Mouse (Mus musculus): ENCODE results near the gene Syne4. TPM values are rescaled to one million over a fixed set of nuclear protein-coding genes. Genes with fewer than 3 reads are reported as not detected.

The Syne4 gene
- total and polyA plus RNA-seq, 3 experiments, result 2.1 to 4.0 (median 2.6) TPM

DNA sequence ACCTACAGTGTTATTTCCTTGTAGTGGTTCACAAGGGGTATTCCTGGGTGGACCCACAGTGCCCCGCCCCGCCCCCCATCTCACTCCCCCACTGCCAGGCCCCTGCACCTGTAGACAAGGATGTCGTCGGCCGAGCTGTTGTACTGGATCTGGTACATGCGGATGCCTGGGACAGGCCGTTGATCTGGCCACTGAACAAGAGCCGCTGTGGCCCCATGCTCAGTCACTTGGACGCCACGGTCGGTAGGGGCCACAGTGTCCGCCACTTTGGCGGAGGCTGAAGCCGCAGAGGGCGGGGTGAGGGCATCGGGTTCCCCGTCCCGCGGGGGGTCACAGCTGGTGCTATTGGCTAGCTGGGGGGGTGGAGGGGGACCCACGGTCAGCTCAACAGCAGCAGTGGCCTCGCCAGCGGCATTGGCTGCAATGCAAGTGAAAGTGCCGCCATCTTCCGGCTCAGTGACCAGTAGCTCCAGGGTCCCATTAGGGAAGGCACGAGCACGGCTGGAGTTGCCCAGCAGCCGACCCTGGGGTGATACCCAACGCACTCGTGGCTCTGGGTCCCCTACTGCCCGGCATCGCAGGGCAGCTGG, 44.8 kb downstream of the Syne4 start:
- no peak for ATAC-seq (ENCODE audit: extremely low read depth, insufficient number of reproducible peaks, low FRiP score, poor library complexity, severe bottlenecking)
- no peak for DNase-seq (ENCODE audit: low spot score)
- TF ChIP-seq TAL1 (conservative IDR thresholded peaks at IDR 0.05; ENCODE audit: low read depth, low read length) (no peak), CTCF (IDR thresholded peaks at IDR 0.05; ENCODE audit: low read depth, low read length) (no peak), POLR2AphosphoS5 (IDR thresholded peaks at IDR 0.05; ENCODE audit: insufficient replicate concordance, low read depth, low read length) (no peak), GATA2 (IDR thresholded peaks at IDR 0.05; ENCODE audit: borderline replicate concordance, low read depth, low read length) (no peak), GATA1 (IDR thresholded peaks at IDR 0.05; ENCODE audit: borderline replicate concordance, low read length) (no peak)
- Histone ChIP-seq H3K4me3 (ENCODE audit: low read depth, low read length) (no peak overlapping the region), H3K27me3 (ENCODE audit: insufficient read depth, low read length) (peaks cover 20% of the 10 kb centered on the region), H3K9me3 (replicated peaks) (no peaks in the 10 kb centered on the region), H3K4me1 (ENCODE audit: insufficient read depth, low read depth, low read length) (no peaks in the 10 kb centered on the region), H3K36me3 (replicated peaks) (no peaks in the 10 kb centered on the region)

- ATAC-seq (ENCODE audit: extremely low read depth, insufficient number of reproducible peaks, low FRiP score, poor library complexity, severe bottlenecking), result no peak
- no peaks in the 10 kb centered on the region for H3K4me1 ChIP-seq (ENCODE audit: insufficient read depth, low read depth, low read length)
- H3K9me3 ChIP-seq (replicated peaks), result no peaks in the 10 kb centered on the region
- H3K36me3 ChIP-seq (replicated peaks), result no peaks in the 10 kb centered on the region
- H3K4me3 ChIP-seq (ENCODE audit: low read depth, low read length), result no peak overlapping the region
- TF ChIP-seq POLR2AphosphoS5 (IDR thresholded peaks at IDR 0.05; ENCODE audit: insufficient replicate concordance, low read depth, low read length) (no peak), GATA1 (IDR thresholded peaks at IDR 0.05; ENCODE audit: borderline replicate concordance, low read length) (no peak), GATA2 (IDR thresholded peaks at IDR 0.05; ENCODE audit: borderline replicate concordance, low read depth, low read length) (no peak)
- H3K27me3 ChIP-seq (ENCODE audit: insufficient read depth, low read length), result peaks cover 24% of the 10 kb centered on the region
- no peak for DNase-seq (ENCODE audit: low spot score)
Measured at GRCm38 (mm10) chr7:30360028-30360427, 45.4 kb downstream of the Syne4 start.

DNA sequence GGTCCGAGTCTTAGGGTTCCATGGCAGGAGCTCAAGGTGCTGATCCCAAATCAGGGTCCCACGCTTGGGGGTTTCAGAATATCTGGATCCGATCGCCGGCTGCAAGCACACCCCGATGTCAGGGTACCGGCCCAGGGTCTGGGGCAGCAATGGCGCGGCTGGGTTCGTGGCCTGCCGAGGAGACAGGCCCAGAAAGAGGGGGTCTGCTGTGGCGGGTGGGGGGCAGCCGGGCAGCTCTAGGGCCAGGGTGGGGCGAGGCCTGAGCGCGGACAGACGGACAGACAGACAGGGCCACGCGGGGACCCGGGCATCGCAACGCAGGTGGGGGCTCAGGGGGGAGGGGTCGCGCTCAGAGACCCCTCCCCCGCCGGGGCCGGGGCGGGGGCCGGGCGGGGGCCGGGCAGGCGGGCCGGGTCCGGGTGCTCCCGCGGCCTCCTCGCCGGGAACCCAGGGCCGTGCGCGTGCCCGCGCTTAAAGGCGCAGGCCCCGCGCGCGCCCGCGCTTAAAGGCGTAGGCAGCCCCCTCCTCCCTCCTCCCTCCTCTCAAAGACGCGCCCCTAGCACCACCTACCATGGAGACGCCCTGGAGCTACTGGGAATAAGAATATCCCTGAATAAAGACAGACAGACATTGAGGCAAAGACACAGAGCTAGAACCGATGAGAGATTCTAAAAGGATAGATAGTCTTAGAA, 48.2 kb downstream of the Syne4 start, which contains the start of gene Lrfn3:
TSS of gene Lrfn3 (minus strand) at position 121 of the 692 bp plus-strand sequence.
- peaks cover 24% of the 10 kb centered on the region for H3K27me3 ChIP-seq (ENCODE audit: insufficient read depth, low read length)
- no peaks in the 10 kb centered on the region for H3K9me3 ChIP-seq (replicated peaks)
- H3K36me3 ChIP-seq (replicated peaks), result no peaks in the 10 kb centered on the region
- ATAC-seq (ENCODE audit: extremely low read depth, insufficient number of reproducible peaks, low FRiP score, poor library complexity, severe bottlenecking) (no peak), DNase-seq (ENCODE audit: low spot score) (no peak)
- TF ChIP-seq CTCF (IDR thresholded peaks at IDR 0.05; ENCODE audit: low read depth, low read length) (no peak), TAL1 (conservative IDR thresholded peaks at IDR 0.05; ENCODE audit: low read depth, low read length) (no peak), POLR2AphosphoS5 (IDR thresholded peaks at IDR 0.05; ENCODE audit: insufficient replicate concordance, low read depth, low read length) (no peak), GATA1 (IDR thresholded peaks at IDR 0.05; ENCODE audit: borderline replicate concordance, low read length) (no peak), GATA2 (IDR thresholded peaks at IDR 0.05; ENCODE audit: borderline replicate concordance, low read depth, low read length) (no peak)
- no peaks in the 10 kb centered on the region for H3K4me1 ChIP-seq (ENCODE audit: insufficient read depth, low read depth, low read length)
- no peak within 1 kb of the TSS for H3K4me3 ChIP-seq (ENCODE audit: low read depth, low read length)

GRCm38 (mm10) chr7:30363344-30363738, 48.7 kb downstream of the Syne4 start:
- H3K27me3 ChIP-seq (ENCODE audit: insufficient read depth, low read length), result peaks cover 24% of the 10 kb centered on the region

DNA sequence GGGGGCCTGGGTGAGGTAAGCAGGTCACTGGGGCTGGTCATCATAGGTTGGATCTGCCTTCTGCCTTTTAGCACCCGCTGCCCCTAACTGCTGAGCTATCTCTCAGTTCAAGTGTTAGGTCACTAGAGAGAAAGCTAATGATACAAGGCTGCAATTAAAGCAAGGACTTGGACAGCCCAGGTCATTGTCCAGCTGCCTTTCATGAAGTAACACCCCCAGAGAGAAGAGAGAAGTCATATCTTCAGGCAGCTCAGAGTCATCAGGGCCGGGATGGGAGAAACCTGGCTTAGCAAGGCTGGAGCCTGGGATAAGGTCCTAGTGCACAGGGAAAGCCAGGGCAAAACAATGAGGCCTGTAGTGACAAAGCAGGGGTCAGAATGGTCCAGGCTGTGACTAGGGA, 52.9 kb downstream of the Syne4 start:
- Histone ChIP-seq H3K4me3 (ENCODE audit: low read depth, low read length) (no peak overlapping the region), H3K36me3 (replicated peaks) (no peaks in the 10 kb centered on the region), H3K9me3 (replicated peaks) (no peaks in the 10 kb centered on the region), H3K4me1 (ENCODE audit: insufficient read depth, low read depth, low read length) (no peaks in the 10 kb centered on the region), H3K27me3 (ENCODE audit: insufficient read depth, low read length) (peaks cover 23% of the 10 kb centered on the region)
- ATAC-seq (ENCODE audit: extremely low read depth, insufficient number of reproducible peaks, low FRiP score, poor library complexity, severe bottlenecking), result no peak
- no peak for DNase-seq (ENCODE audit: low spot score)
- TF ChIP-seq TAL1 (conservative IDR thresholded peaks at IDR 0.05; ENCODE audit: low read depth, low read length) (no peak), GATA2 (IDR thresholded peaks at IDR 0.05; ENCODE audit: borderline replicate concordance, low read depth, low read length) (no peak), POLR2AphosphoS5 (IDR thresholded peaks at IDR 0.05; ENCODE audit: insufficient replicate concordance, low read depth, low read length) (no peak), GATA1 (IDR thresholded peaks at IDR 0.05; ENCODE audit: borderline replicate concordance, low read length) (no peak), CTCF (IDR thresholded peaks at IDR 0.05; ENCODE audit: low read depth, low read length) (no peak)

More at GRCm38 (mm10) chr7:30363344-30363738, 48.7 kb downstream of the Syne4 start:
- no peak overlapping the region for H3K4me3 ChIP-seq (ENCODE audit: low read depth, low read length)
- no peaks in the 10 kb centered on the region for H3K4me1 ChIP-seq (ENCODE audit: insufficient read depth, low read depth, low read length)
- DNase-seq (ENCODE audit: low spot score) (no peak), ATAC-seq (ENCODE audit: extremely low read depth, insufficient number of reproducible peaks, low FRiP score, poor library complexity, severe bottlenecking) (no peak)
- H3K9me3 ChIP-seq (replicated peaks), result no peaks in the 10 kb centered on the region
- no peaks in the 10 kb centered on the region for H3K36me3 ChIP-seq (replicated peaks)
- TF ChIP-seq GATA2 (IDR thresholded peaks at IDR 0.05; ENCODE audit: borderline replicate concordance, low read depth, low read length) (no peak), TAL1 (conservative IDR thresholded peaks at IDR 0.05; ENCODE audit: low read depth, low read length) (no peak)

Other genes with a start within 250 kb of the Syne4 start
Only the 20 nearest of the 32 such genes appear.
- 123 and 124 TPM in 2 replicates for gene Zfp146, start 145.1 kb upstream of the Syne4 start, total RNA-seq (2014; fragmentation: Nextera tagmentation)
- gene Zfp146, start 145.1 kb upstream of the Syne4 start, total RNA-seq (2017), result 74.8 and 77.9 TPM in 2 replicates
- 4.6 and 12.7 TPM in 2 replicates for gene Zfp146, start 145.1 kb upstream of the Syne4 start, polyA plus RNA-seq (2012)
- 16.0 and 19.4 TPM in 2 replicates for gene Cox7a1, start 130.7 kb upstream of the Syne4 start, total RNA-seq (2014; fragmentation: Nextera tagmentation)
- gene Cox7a1, start 130.7 kb upstream of the Syne4 start, total RNA-seq (2017), result 55.2 and 57.0 TPM in 2 replicates
- 23.4 and 32.4 TPM in 2 replicates for gene Cox7a1, start 130.7 kb upstream of the Syne4 start, polyA plus RNA-seq (2012)
- gene Capns1, start 116.0 kb upstream of the Syne4 start, total RNA-seq (2014; fragmentation: Nextera tagmentation), result 313 and 371 TPM in 2 replicates
- gene Capns1, start 116.0 kb upstream of the Syne4 start, total RNA-seq (2017), result 182 and 204 TPM in 2 replicates
- gene Capns1, start 116.0 kb upstream of the Syne4 start, polyA plus RNA-seq (2012), result 98.4 and 131 TPM in 2 replicates
- 23.0 and 34.5 TPM in 2 replicates for gene Polr2i, start 82.9 kb upstream of the Syne4 start, total RNA-seq (2014; fragmentation: Nextera tagmentation)
- 58.7 and 66.6 TPM in 2 replicates for gene Polr2i, start 82.9 kb upstream of the Syne4 start, total RNA-seq (2017)
- 66.9 and 79.0 TPM in 2 replicates for gene Polr2i, start 82.9 kb upstream of the Syne4 start, polyA plus RNA-seq (2012)
- gene Tbcb, start 82.5 kb upstream of the Syne4 start, total RNA-seq (2014; fragmentation: Nextera tagmentation), result 18.9 and 19.7 TPM in 2 replicates
- gene Tbcb, start 82.5 kb upstream of the Syne4 start, total RNA-seq (2017), result 30.8 and 38.1 TPM in 2 replicates
- gene Tbcb, start 82.5 kb upstream of the Syne4 start, polyA plus RNA-seq (2012), result 20.7 and 38.1 TPM in 2 replicates
- not detected in 2 replicates for gene Ovol3, start 79.1 kb upstream of the Syne4 start, total RNA-seq (2014; fragmentation: Nextera tagmentation)
- not detected in 2 replicates for gene Ovol3, start 79.1 kb upstream of the Syne4 start, total RNA-seq (2017)
- not detected in 2 replicates for gene Ovol3, start 79.1 kb upstream of the Syne4 start, polyA plus RNA-seq (2012)
- gene Thap8, start 34.7 kb upstream of the Syne4 start, total RNA-seq (2014; fragmentation: Nextera tagmentation), result 1.4 and 2.2 TPM in 2 replicates
- gene Thap8, start 34.7 kb upstream of the Syne4 start, total RNA-seq (2017), result 0.64 and 1.1 TPM in 2 replicates
- gene Thap8, start 34.7 kb upstream of the Syne4 start, polyA plus RNA-seq (2012), result 0.10 TPM in 1 of 2 replicates, not detected in the other
- 16.5 and 57.9 TPM in 2 replicates for gene Wdr62, start 34.4 kb upstream of the Syne4 start, total RNA-seq (2014; fragmentation: Nextera tagmentation)
- 7.0 and 8.2 TPM in 2 replicates for gene Wdr62, start 34.4 kb upstream of the Syne4 start, total RNA-seq (2017)
- 40.3 and 59.1 TPM in 2 replicates for gene Wdr62, start 34.4 kb upstream of the Syne4 start, polyA plus RNA-seq (2012)
- gene Clip3, start 23.1 kb upstream of the Syne4 start, total RNA-seq (2014; fragmentation: Nextera tagmentation), result not detected in 2 replicates
- gene Clip3, start 23.1 kb upstream of the Syne4 start, total RNA-seq (2017), result 0.33 TPM in 1 of 2 replicates, not detected in the other
- gene Clip3, start 23.1 kb upstream of the Syne4 start, polyA plus RNA-seq (2012), result not detected in 2 replicates
- 17.2 and 22.1 TPM in 2 replicates for gene Alkbh6, start 6.1 kb upstream of the Syne4 start, total RNA-seq (2014; fragmentation: Nextera tagmentation)
- gene Alkbh6, start 6.1 kb upstream of the Syne4 start, total RNA-seq (2017), result 18.5 and 24.1 TPM in 2 replicates
- gene Alkbh6, start 6.1 kb upstream of the Syne4 start, polyA plus RNA-seq (2012), result 44.2 and 52.2 TPM in 2 replicates
- 1.3 and 1.6 TPM in 2 replicates for gene E130208F15Rik, start 6.9 kb downstream of the Syne4 start, total RNA-seq (2014; fragmentation: Nextera tagmentation)
- gene E130208F15Rik, start 6.9 kb downstream of the Syne4 start, total RNA-seq (2017), result 2.3 and 2.4 TPM in 2 replicates
- 0.49 and 0.85 TPM in 2 replicates for gene E130208F15Rik, start 6.9 kb downstream of the Syne4 start, polyA plus RNA-seq (2012)
- gene Sdhaf1, start 9.1 kb downstream of the Syne4 start, total RNA-seq (2014; fragmentation: Nextera tagmentation), result 4.1 and 4.3 TPM in 2 replicates
- gene Sdhaf1, start 9.1 kb downstream of the Syne4 start, total RNA-seq (2017), result 8.9 and 11.4 TPM in 2 replicates
- 9.2 and 11.7 TPM in 2 replicates for gene Sdhaf1, start 9.1 kb downstream of the Syne4 start, polyA plus RNA-seq (2012)
- not detected in 2 replicates for gene Lrfn3, start 48.0 kb downstream of the Syne4 start, total RNA-seq (2014; fragmentation: Nextera tagmentation)
- 0.11 and 0.12 TPM in 2 replicates for gene Lrfn3, start 48.0 kb downstream of the Syne4 start, total RNA-seq (2017)
- not detected in 2 replicates for gene Lrfn3, start 48.0 kb downstream of the Syne4 start, polyA plus RNA-seq (2012)
- 12.9 and 19.6 TPM in 2 replicates for gene Tyrobp, start 99.0 kb downstream of the Syne4 start, total RNA-seq (2014; fragmentation: Nextera tagmentation)
- gene Tyrobp, start 99.0 kb downstream of the Syne4 start, total RNA-seq (2017), result 92.7 and 101 TPM in 2 replicates
- 4.4 and 12.5 TPM in 2 replicates for gene Tyrobp, start 99.0 kb downstream of the Syne4 start, polyA plus RNA-seq (2012)
- not detected in 2 replicates for gene Hcst, start 105.0 kb downstream of the Syne4 start, total RNA-seq (2014; fragmentation: Nextera tagmentation)
- 2.6 and 3.1 TPM in 2 replicates for gene Hcst, start 105.0 kb downstream of the Syne4 start, total RNA-seq (2017)
- gene Hcst, start 105.0 kb downstream of the Syne4 start, polyA plus RNA-seq (2012), result 0.25 and 0.55 TPM in 2 replicates
- gene Nfkbid, start 106.9 kb downstream of the Syne4 start, total RNA-seq (2014; fragmentation: Nextera tagmentation), result 3.0 and 4.5 TPM in 2 replicates
- 0.98 and 2.1 TPM in 2 replicates for gene Nfkbid, start 106.9 kb downstream of the Syne4 start, total RNA-seq (2017)
- gene Nfkbid, start 106.9 kb downstream of the Syne4 start, polyA plus RNA-seq (2012), result 4.8 TPM in 2 replicates
- gene Aplp1, start 130.7 kb downstream of the Syne4 start, total RNA-seq (2014; fragmentation: Nextera tagmentation), result not detected in 2 replicates
- gene Aplp1, start 130.7 kb downstream of the Syne4 start, total RNA-seq (2017), result 0.49 TPM in 1 of 2 replicates, not detected in the other
- gene Aplp1, start 130.7 kb downstream of the Syne4 start, polyA plus RNA-seq (2012), result not detected in 2 replicates
- not detected in 2 replicates for gene Kirrel2, start 142.9 kb downstream of the Syne4 start, total RNA-seq (2014; fragmentation: Nextera tagmentation)
- gene Kirrel2, start 142.9 kb downstream of the Syne4 start, total RNA-seq (2017), result 0.35 TPM in 1 of 2 replicates, not detected in the other
- not detected in 2 replicates for gene Kirrel2, start 142.9 kb downstream of the Syne4 start, polyA plus RNA-seq (2012)
- not detected in 2 replicates for gene Nphs1, start 143.5 kb downstream of the Syne4 start, total RNA-seq (2014; fragmentation: Nextera tagmentation)
- gene Nphs1, start 143.5 kb downstream of the Syne4 start, total RNA-seq (2017), result 0.11 TPM in 1 of 2 replicates, not detected in the other
- not detected in 2 replicates for gene Nphs1, start 143.5 kb downstream of the Syne4 start, polyA plus RNA-seq (2012)
- gene Prodh2, start 178.8 kb downstream of the Syne4 start, total RNA-seq (2014; fragmentation: Nextera tagmentation), result not detected in 2 replicates
- not detected in 2 replicates for gene Prodh2, start 178.8 kb downstream of the Syne4 start, total RNA-seq (2017)
- gene Prodh2, start 178.8 kb downstream of the Syne4 start, polyA plus RNA-seq (2012), result not detected in 2 replicates

Data from G1E (cell line).